Mouse (Mus musculus): Measurements from ENCODE around the gene Ptp4a2. TPM values are rescaled to one million over a fixed set of nuclear protein-coding genes. Genes with fewer than 3 reads are reported as not detected.

The Ptp4a2 gene
- polyA plus RNA-seq, 1 experiment from 2014 or later: 228 TPM

- Histone ChIP-seq H3K9me3 (no peaks in the 10 kb centered on the region), H3K27ac (replicated peaks) (no peak overlapping the region)
- no peak for ATAC-seq (ENCODE audit: low FRiP score, low read depth)
Measured at GRCm38 (mm10) chr4:129829799-129830198, 18.8 kb downstream of the Ptp4a2 start.

GRCm38 (mm10) chr4:129830343-129830944 is 19.4 kb downstream of the Ptp4a2 start:
- H3K9ac ChIP-seq: no peak overlapping the region
- no peaks in the 10 kb centered on the region for H3K27me3 ChIP-seq
- H3K36me3 ChIP-seq: no peaks in the 10 kb centered on the region
- no peaks in the 10 kb centered on the region for H3K9me3 ChIP-seq
- no peak overlapping the region for H3K27ac ChIP-seq (replicated peaks)
- peaks cover 20% of the 10 kb centered on the region for H3K4me1 ChIP-seq (replicated peaks)
- no peak overlapping the region for H3K4me3 ChIP-seq
- ATAC-seq (ENCODE audit: low FRiP score, low read depth): no peak
- 87% methylated on average over 8 of the region's 8 CpGs for WGBS
- no peak overlapping the region for H3K4me2 ChIP-seq

More at GRCm38 (mm10) chr4:129829799-129830198, 18.8 kb downstream of the Ptp4a2 start:
- Histone ChIP-seq H3K9ac (no peak overlapping the region), H3K36me3 (no peaks in the 10 kb centered on the region), H3K4me1 (replicated peaks) (peaks cover 20% of the 10 kb centered on the region), H3K27me3 (no peaks in the 10 kb centered on the region), H3K4me3 (no peak overlapping the region), H3K4me2 (no peak overlapping the region)
- WGBS: 77% methylated on average over 1 of the region's 1 CpGs

GRCm38 (mm10) chr4:129834581-129834980 is 23.6 kb downstream of the Ptp4a2 start:
- Histone ChIP-seq H3K27ac (replicated peaks) (no peak overlapping the region), H3K4me1 (replicated peaks) (peaks cover 15% of the 10 kb centered on the region), H3K4me2 (no peak overlapping the region), H3K27me3 (no peaks in the 10 kb centered on the region), H3K36me3 (no peaks in the 10 kb centered on the region), H3K9ac (no peak overlapping the region), H3K4me3 (no peak overlapping the region), H3K9me3 (no peaks in the 10 kb centered on the region)
- 73% methylated on average over 6 of the region's 6 CpGs for WGBS
- ATAC-seq (ENCODE audit: low FRiP score, low read depth): no peak

GRCm38 (mm10) chr4:129835296-129835695 is 24.3 kb downstream of the Ptp4a2 start:
- H3K4me3 ChIP-seq: no peak overlapping the region
- H3K36me3 ChIP-seq: peaks cover 3% of the 10 kb centered on the region; the same call in 1 of the 2 replicates
- no peak overlapping the region for H3K27ac ChIP-seq (replicated peaks)
- no peak for ATAC-seq (ENCODE audit: low FRiP score, low read depth)
- H3K9ac ChIP-seq: no peak overlapping the region
- H3K4me1 ChIP-seq (replicated peaks): peaks cover 15% of the 10 kb centered on the region
- H3K27me3 ChIP-seq: no peaks in the 10 kb centered on the region
- no peaks in the 10 kb centered on the region for H3K9me3 ChIP-seq
- no peak overlapping the region for H3K4me2 ChIP-seq
- 92% methylated on average over 7 of the region's 7 CpGs for WGBS

GRCm38 (mm10) chr4:129839866-129840555 is 29.0 kb downstream of the Ptp4a2 start:
- WGBS: 93% methylated on average over 7 of the region's 7 CpGs
- Histone ChIP-seq H3K4me2 (no peak overlapping the region), H3K27ac (replicated peaks) (no peak overlapping the region), H3K27me3 (no peaks in the 10 kb centered on the region), H3K36me3 (peaks cover 8% of the 10 kb centered on the region; the same call in 1 of the 2 replicates), H3K4me1 (replicated peaks) (no peaks in the 10 kb centered on the region), H3K9ac (no peak overlapping the region), H3K9me3 (no peaks in the 10 kb centered on the region), H3K4me3 (no peak overlapping the region)
- ATAC-seq (ENCODE audit: low FRiP score, low read depth): no peak

- H3K9me3 ChIP-seq: no peaks in the 10 kb centered on the region
- peaks cover 24% of the 10 kb centered on the region for H3K36me3 ChIP-seq
- H3K4me1 ChIP-seq (replicated peaks): no peaks in the 10 kb centered on the region
- no peak overlapping the region for H3K27ac ChIP-seq (replicated peaks)
- no peak overlapping the region for H3K9ac ChIP-seq
- no peak overlapping the region for H3K4me2 ChIP-seq
- 87% methylated on average over 9 of the region's 9 CpGs for WGBS
- H3K27me3 ChIP-seq: no peaks in the 10 kb centered on the region
- no peak overlapping the region for H3K4me3 ChIP-seq
- no peak for ATAC-seq (ENCODE audit: low FRiP score, low read depth)
Measured at GRCm38 (mm10) chr4:129846823-129847222, 35.8 kb downstream of the Ptp4a2 start.

GRCm38 (mm10) chr4:129850491-129850890 is 39.5 kb downstream of the Ptp4a2 start:
- H3K27me3 ChIP-seq: no peaks in the 10 kb centered on the region
- WGBS: 76% methylated on average over 2 of the region's 2 CpGs
- peaks cover 19% of the 10 kb centered on the region for H3K36me3 ChIP-seq
- H3K27ac ChIP-seq (replicated peaks): no peak overlapping the region
- H3K9ac ChIP-seq: no peak overlapping the region
- H3K4me2 ChIP-seq: no peak overlapping the region
- H3K4me3 ChIP-seq: no peak overlapping the region
- no peaks in the 10 kb centered on the region for H3K9me3 ChIP-seq
- no peak for ATAC-seq (ENCODE audit: low FRiP score, low read depth)
- H3K4me1 ChIP-seq (replicated peaks): 0 out of 2 replicates have a peak, but pooled peaks cover 7% of the 10 kb centered on the region

- H3K27me3 ChIP-seq: no peaks in the 10 kb centered on the region
Measured at GRCm38 (mm10) chr4:129851861-129852260, 40.8 kb downstream of the Ptp4a2 start.

GRCm38 (mm10) chr4:129853053-129853452 is 42.0 kb downstream of the Ptp4a2 start:
- WGBS: 73% methylated on average over 2 of the region's 2 CpGs
- no peaks in the 10 kb centered on the region for H3K27me3 ChIP-seq
- ATAC-seq (ENCODE audit: low FRiP score, low read depth): no peak
- no peak overlapping the region for H3K4me3 ChIP-seq
- no peaks in the 10 kb centered on the region for H3K9me3 ChIP-seq
- 0 out of 2 replicates have a peak, but pooled peaks cover 12% of the 10 kb centered on the region for H3K4me1 ChIP-seq (replicated peaks)
- peaks cover 12% of the 10 kb centered on the region for H3K36me3 ChIP-seq
- no peak overlapping the region for H3K9ac ChIP-seq
- H3K27ac ChIP-seq (replicated peaks): no peak overlapping the region
- no peak overlapping the region for H3K4me2 ChIP-seq

More at GRCm38 (mm10) chr4:129851861-129852260, 40.8 kb downstream of the Ptp4a2 start:
- WGBS: 83% methylated on average over 3 of the region's 3 CpGs
- ATAC-seq (ENCODE audit: low FRiP score, low read depth): no peak
- no peak overlapping the region for H3K4me3 ChIP-seq
- H3K9me3 ChIP-seq: no peaks in the 10 kb centered on the region
- H3K27ac ChIP-seq (replicated peaks): no peak overlapping the region
- peaks cover 12% of the 10 kb centered on the region for H3K36me3 ChIP-seq
- H3K9ac ChIP-seq: no peak overlapping the region
- H3K4me1 ChIP-seq (replicated peaks): 0 out of 2 replicates have a peak, but pooled peaks cover 12% of the 10 kb centered on the region
- H3K4me2 ChIP-seq: no peak overlapping the region

GRCm38 (mm10) chr4:129853996-129854395 is 43.0 kb downstream of the Ptp4a2 start:
- H3K9ac ChIP-seq: no peak overlapping the region
- no peak overlapping the region for H3K4me3 ChIP-seq
- no peaks in the 10 kb centered on the region for H3K9me3 ChIP-seq
- peaks cover 6% of the 10 kb centered on the region for H3K36me3 ChIP-seq
- H3K4me1 ChIP-seq (replicated peaks): 0 out of 2 replicates have a peak, but pooled peaks cover 12% of the 10 kb centered on the region
- H3K4me2 ChIP-seq: no peak overlapping the region
- no peaks in the 10 kb centered on the region for H3K27me3 ChIP-seq
- WGBS: 95% methylated on average over 3 of the region's 3 CpGs
- ATAC-seq (ENCODE audit: low FRiP score, low read depth): no peak
- H3K27ac ChIP-seq (replicated peaks): no peak overlapping the region

- Histone ChIP-seq H3K27me3 (no peaks in the 10 kb centered on the region), H3K4me2 (no peak overlapping the region), H3K9ac (no peak overlapping the region), H3K4me1 (replicated peaks) (0 out of 2 replicates have a peak, but pooled peaks cover 12% of the 10 kb centered on the region), H3K27ac (replicated peaks) (no peak overlapping the region), H3K36me3 (peaks cover 4% of the 10 kb centered on the region; the same call in 1 of the 2 replicates), H3K9me3 (no peaks in the 10 kb centered on the region), H3K4me3 (no peak overlapping the region)
- ATAC-seq (ENCODE audit: low FRiP score, low read depth): no peak
- 91% methylated on average over 3 of the region's 3 CpGs for WGBS
Measured at GRCm38 (mm10) chr4:129854615-129855014, 43.6 kb downstream of the Ptp4a2 start.
